Mouse (Mus musculus): ENCODE measurements around the gene Sec13. TPM values are rescaled to one million over a fixed set of nuclear protein-coding genes. Genes with fewer than 3 reads are reported as not detected.
"Not testable (repeated sequence)": the region's sequence is repeated elsewhere in the genome, so short reads cannot be mapped to it uniquely, and the experiment has no call there.

The Sec13 gene
- polyA plus RNA-seq, 1 experiment from 2014 or later = 381 TPM

GRCm38 (mm10) chr6:113717541-113717940, 23.0 kb downstream of the Sec13 start:
- Histone ChIP-seq H3K27ac (ENCODE audit: low read depth, low read length) (no peak overlapping the region), H3K9ac (ENCODE audit: low read depth, low read length) (no peak overlapping the region), H3K4me2 (replicated peaks; ENCODE audit: low read depth) (no peak overlapping the region), H3K4me1 (replicated peaks; ENCODE audit: control insufficient read depth, insufficient read depth, low read length) (no peaks in the 10 kb centered on the region), H3K9me3 (ENCODE audit: control insufficient read depth) (no peaks in the 10 kb centered on the region), H3K4me3 (ENCODE audit: low read depth, low read length) (no peak overlapping the region), H3K36me3 (ENCODE audit: control insufficient read depth, insufficient read depth) (peaks cover 57% of the 10 kb centered on the region), H3K27me3 (replicated peaks; ENCODE audit: control insufficient read depth, insufficient read depth, low read length) (no peaks in the 10 kb centered on the region)
- TF ChIP-seq CTCF (IDR thresholded peaks at IDR 0.05; ENCODE audit: low read depth) = no peak
- 86% methylated on average over 3 of the region's 3 CpGs for WGBS
- ATAC-seq = no peak

- Histone ChIP-seq H3K4me2 (replicated peaks; ENCODE audit: low read depth) (no peak overlapping the region), H3K36me3 (ENCODE audit: control insufficient read depth, insufficient read depth) (peaks cover 69% of the 10 kb centered on the region), H3K4me3 (ENCODE audit: low read depth, low read length) (no peak overlapping the region), H3K4me1 (replicated peaks; ENCODE audit: control insufficient read depth, insufficient read depth, low read length) (0 out of 2 replicates have a peak, but pooled peaks cover 3% of the 10 kb centered on the region), H3K27ac (ENCODE audit: low read depth, low read length) (no peak overlapping the region), H3K27me3 (replicated peaks; ENCODE audit: control insufficient read depth, insufficient read depth, low read length) (no peaks in the 10 kb centered on the region), H3K9ac (ENCODE audit: low read depth, low read length) (no peak overlapping the region), H3K9me3 (ENCODE audit: control insufficient read depth) (no peaks in the 10 kb centered on the region)
- no peak for TF ChIP-seq CTCF (IDR thresholded peaks at IDR 0.05; ENCODE audit: low read depth)
- ATAC-seq = peak; percentile 58
- 31% methylated on average over 1 of the region's 1 CpGs for WGBS
Observed at GRCm38 (mm10) chr6:113714797-113715196, 25.7 kb downstream of the Sec13 start.

- ATAC-seq = no peak
- Histone ChIP-seq H3K9ac (ENCODE audit: low read depth, low read length) (no peak overlapping the region), H3K9me3 (ENCODE audit: control insufficient read depth) (no peaks in the 10 kb centered on the region), H3K4me3 (ENCODE audit: low read depth, low read length) (no peak overlapping the region), H3K27ac (ENCODE audit: low read depth, low read length) (peak overlapping the region; percentile 50; the same call in 1 of the 2 replicates), H3K36me3 (ENCODE audit: control insufficient read depth, insufficient read depth) (peaks cover 74% of the 10 kb centered on the region), H3K4me2 (replicated peaks; ENCODE audit: low read depth) (no peak overlapping the region), H3K27me3 (replicated peaks; ENCODE audit: control insufficient read depth, insufficient read depth, low read length) (no peaks in the 10 kb centered on the region), H3K4me1 (replicated peaks; ENCODE audit: control insufficient read depth, insufficient read depth, low read length) (0 out of 2 replicates have a peak, but pooled peaks cover 3% of the 10 kb centered on the region)
- WGBS = 73% methylated on average over 2 of the region's 2 CpGs
- no peak for TF ChIP-seq CTCF (IDR thresholded peaks at IDR 0.05; ENCODE audit: low read depth)
Observed at GRCm38 (mm10) chr6:113714276-113714675, 26.3 kb downstream of the Sec13 start.

- H3K36me3 ChIP-seq (ENCODE audit: control insufficient read depth, insufficient read depth) = peaks cover 76% of the 10 kb centered on the region
Observed at GRCm38 (mm10) chr6:113713389-113713788, 27.2 kb downstream of the Sec13 start.

GRCm38 (mm10) chr6:113712718-113713117, 27.8 kb downstream of the Sec13 start:
- Histone ChIP-seq H3K27ac (ENCODE audit: low read depth, low read length) (peak overlapping the region; percentile 64; the same call in 1 of the 2 replicates), H3K4me2 (replicated peaks; ENCODE audit: low read depth) (no peak overlapping the region), H3K9ac (ENCODE audit: low read depth, low read length) (no peak overlapping the region), H3K36me3 (ENCODE audit: control insufficient read depth, insufficient read depth) (peaks cover 83% of the 10 kb centered on the region), H3K9me3 (ENCODE audit: control insufficient read depth) (no peaks in the 10 kb centered on the region), H3K27me3 (replicated peaks; ENCODE audit: control insufficient read depth, insufficient read depth, low read length) (no peaks in the 10 kb centered on the region), H3K4me3 (ENCODE audit: low read depth, low read length) (no peak overlapping the region), H3K4me1 (replicated peaks; ENCODE audit: control insufficient read depth, insufficient read depth, low read length) (0 out of 2 replicates have a peak, but pooled peaks cover 3% of the 10 kb centered on the region)
- TF ChIP-seq CTCF (IDR thresholded peaks at IDR 0.05; ENCODE audit: low read depth) = no peak
- 66% methylated on average over 3 of the region's 3 CpGs for WGBS
- peak; percentile 66 for ATAC-seq

More at GRCm38 (mm10) chr6:113713389-113713788, 27.2 kb downstream of the Sec13 start:
- H3K9me3 ChIP-seq (ENCODE audit: control insufficient read depth); H3K9ac ChIP-seq (ENCODE audit: low read depth, low read length); H3K4me3 ChIP-seq (ENCODE audit: low read depth, low read length); H3K27ac ChIP-seq (ENCODE audit: low read depth, low read length); H3K4me1 ChIP-seq (replicated peaks; ENCODE audit: control insufficient read depth, insufficient read depth, low read length); H3K27me3 ChIP-seq (replicated peaks; ENCODE audit: control insufficient read depth, insufficient read depth, low read length); ATAC-seq; H3K4me2 ChIP-seq (replicated peaks; ENCODE audit: low read depth): not testable (repeated sequence)
- WGBS = 85% methylated on average over 5 of the region's 5 CpGs

- peak overlapping the region; percentile 86 for H3K4me3 ChIP-seq (ENCODE audit: low read depth, low read length)
- no peak for TF ChIP-seq CTCF (IDR thresholded peaks at IDR 0.05; ENCODE audit: low read depth)
- peak overlapping the region; percentile 87 for H3K9ac ChIP-seq (ENCODE audit: low read depth, low read length)
- peak; percentile 64 for ATAC-seq
- H3K4me2 ChIP-seq (replicated peaks; ENCODE audit: low read depth) = peak overlapping the region; percentile 96
- peak overlapping the region; percentile 97 for H3K27ac ChIP-seq (ENCODE audit: low read depth, low read length)
- peaks cover 8% of the 10 kb centered on the region; the same call in 1 of the 2 replicates for H3K4me1 ChIP-seq (replicated peaks; ENCODE audit: control insufficient read depth, insufficient read depth, low read length)
- no peaks in the 10 kb centered on the region for H3K9me3 ChIP-seq (ENCODE audit: control insufficient read depth)
- peaks cover 33% of the 10 kb centered on the region for H3K36me3 ChIP-seq (ENCODE audit: control insufficient read depth, insufficient read depth)
- H3K27me3 ChIP-seq (replicated peaks; ENCODE audit: control insufficient read depth, insufficient read depth, low read length) = no peaks in the 10 kb centered on the region
- under 1% methylated on average over 89 of the region's 113 CpGs for WGBS
Observed at GRCm38 (mm10) chr6:113697222-113698205, 43.0 kb downstream of the Sec13 start.

Data from intestine, postnatal 0 days (tissue).